Mouse (Mus musculus) liver, embryonic 14.5 days (tissue): ENCODE measurements at regions not wholly inside any gene's neighbourhood (a gene's known extent, or its start where the extent isn't known, plus 50 kb on each side); places are given as distances from the start of the nearest gene placed in this dataset.

Experiments used
- ATAC-seq: fragments of 200-750 bp; cut with Nextera tagmentation; 2 replicates; pipeline ENCODE4 v1.8.0; 2017; ENCODE audit warnings: moderate number of reproducible peaks, mild to moderate bottlenecking, moderate library complexity; ENCODE audit not compliant: insufficient read depth
- DNase-seq, 3 experiments: peaks; one replicate each; pipeline ENCODE4 v3.0.0-alpha.2; 2012 to 2013; ENCODE audit warnings: low read depth in 3 of 3, low spot score in 3 of 3
- H3K27ac ChIP-seq: fragments of 300-500 bp; sonication (generic); 2 replicates; pipeline ENCODE4 v1.5.1; 2014; ENCODE audit warnings: moderate library complexity, mild to moderate bottlenecking, control low read depth, inconsistent platforms
- H3K27me3 ChIP-seq: fragments of 300-500 bp; sonication (generic); 2 replicates; pipeline ENCODE4 v1.6.1; 2014; ENCODE audit warnings: mild to moderate bottlenecking, low read length, moderate library complexity; ENCODE audit not compliant: control insufficient read depth, insufficient read depth
- H3K36me3 ChIP-seq: fragments of 300-500 bp; sonication (generic); replicated peaks from 2 replicates; pipeline ENCODE4 v1.6.1; 2014; ENCODE audit warnings: low read depth; ENCODE audit not compliant: control insufficient read depth, insufficient read depth
- H3K4me1 ChIP-seq, 2 experiments: fragments of 200-500 bp in 1 of 2; fragments of 300-500 bp in 1 of 2; sonication (generic) in 1 of 2; replicated peaks; 2 replicates each; pipeline ENCODE4 v1.6.1; 2012 to 2014; ENCODE audit warnings: antibody characterized with exemption in 1 of 2, inconsistent platforms in 1 of 2, low read length in 1 of 2; ENCODE audit not compliant: control insufficient read depth in 2 of 2, insufficient read depth in 2 of 2
- H3K4me2 ChIP-seq: fragments of 300-500 bp; sonication (generic); 2 replicates; pipeline ENCODE4 v1.6.1; 2014; ENCODE audit warnings: low read depth, mild to moderate bottlenecking, control low read depth, moderate library complexity
- H3K4me3 ChIP-seq, 2 experiments: fragments of 200-500 bp in 1 of 2; fragments of 300-500 bp in 1 of 2; sonication (generic) in 1 of 2; 2 replicates each; pipeline ENCODE4 v1.5.1; 2012 to 2014; ENCODE audit warnings: low read depth in 2 of 2, low read length in 2 of 2, mild to moderate bottlenecking in 2 of 2, control low read depth in 1 of 2, inconsistent platforms in 1 of 2, moderate library complexity in 1 of 2; ENCODE audit not compliant: insufficient read depth in 1 of 2
- H3K9ac ChIP-seq: fragments of 300-500 bp; sonication (generic); replicated peaks from 2 replicates; pipeline ENCODE4 v1.6.1; 2014; ENCODE audit warnings: mild to moderate bottlenecking, control low read depth, moderate library complexity
- H3K9me3 ChIP-seq: fragments of 300-500 bp; sonication (generic); 2 replicates; pipeline ENCODE4 v1.6.1; 2016; ENCODE audit warnings: low read length, mixed read lengths; ENCODE audit not compliant: control insufficient read depth
- CTCF ChIP-seq: IDR thresholded peaks from 2 replicates; pipeline ENCODE4 v1.5.1; 2016; ENCODE audit warnings: antibody characterized with exemption, low read depth, control low read depth
- EP300 ChIP-seq: IDR thresholded peaks from 2 replicates; pipeline ENCODE4 v1.6.1; 2016; ENCODE audit warnings: antibody characterized with exemption, low read depth
- WGBS: fragments of 180-500 bp; shearing (Covaris S2); extraction: QIAGEN DNeasy Blood & Tissue Kit; methylation state at CpG from one replicate; pipeline ENCODE4 v1.1.7; 2014; ENCODE audit not compliant: insufficient replicate concordance; 5-methylcytosine and 5-hydroxymethylcytosine counted together

DNA sequence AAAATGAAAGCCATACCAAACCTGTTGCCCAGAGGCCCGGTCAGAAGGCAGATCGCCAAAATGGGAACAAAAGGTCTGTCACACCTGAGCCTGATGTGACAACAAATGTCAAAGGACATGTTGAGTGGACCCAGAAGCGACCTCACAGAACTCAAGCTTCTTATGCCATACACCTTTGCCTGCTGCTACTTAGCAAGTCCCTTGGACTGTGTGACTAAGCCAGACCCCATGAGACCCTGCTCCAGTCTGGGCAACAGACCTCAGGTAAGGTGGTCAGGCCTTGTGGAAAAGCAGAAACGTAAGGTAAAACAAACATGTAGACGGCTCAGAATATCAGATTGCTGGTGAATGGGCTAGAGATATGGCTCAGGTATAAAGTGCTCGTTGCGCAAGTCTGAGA is 71.8 kb downstream of the Inhbb start:
- ATAC-seq (no peak), DNase-seq (no peak)
- 73% methylated on average over 7 of the region's 7 CpGs for WGBS
- TF ChIP-seq CTCF (no peak), EP300 (no peak)
- Histone ChIP-seq H3K4me1 (no peaks in the 10 kb centered on the region), H3K27ac (no peak overlapping the region), H3K4me3 (no peak overlapping the region), H3K9ac (no peak overlapping the region), H3K4me2 (no peak overlapping the region), H3K36me3 (no peaks in the 10 kb centered on the region), H3K9me3 (no peaks in the 10 kb centered on the region), H3K27me3 (no peaks in the 10 kb centered on the region)

DNA sequence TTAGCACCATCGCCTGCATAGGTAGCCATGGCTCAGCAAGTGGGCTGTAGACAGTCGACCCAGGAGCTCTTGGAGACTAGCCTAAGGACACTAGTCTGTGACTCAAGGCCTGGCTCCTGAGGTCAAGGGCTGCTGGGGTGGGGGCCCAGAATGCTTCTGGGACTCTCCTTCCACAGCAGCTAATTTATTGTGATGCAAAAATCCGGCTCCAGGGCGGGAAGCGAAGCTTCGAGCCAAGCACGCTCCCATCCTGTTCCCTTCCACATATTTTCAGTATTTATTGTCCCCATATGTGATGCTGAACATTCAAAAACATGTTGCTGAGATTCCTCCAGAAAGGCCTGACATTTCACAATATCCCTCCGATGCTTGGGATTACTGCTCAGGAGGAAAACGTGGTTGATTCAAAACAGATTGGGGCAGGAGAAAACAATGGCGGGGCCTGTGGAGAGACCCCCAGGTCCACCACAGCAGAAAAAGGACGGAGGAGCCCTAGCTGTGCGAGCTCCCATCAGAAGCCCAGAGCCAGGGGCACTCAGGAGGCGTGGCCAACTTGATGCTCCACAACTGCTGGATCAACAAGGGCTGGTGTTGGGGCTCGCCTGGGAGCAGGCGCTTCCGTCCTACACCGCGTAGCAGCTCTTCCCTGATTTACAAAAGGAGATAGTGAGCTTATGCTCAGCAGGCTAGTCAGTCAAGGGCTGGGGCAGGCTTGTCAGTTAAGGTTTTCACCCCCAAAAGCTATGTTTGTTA is 73.4 kb downstream of the Inhbb start:
- no peak overlapping the region for H3K4me3 ChIP-seq
- ATAC-seq (no peak), DNase-seq (no peak)
- no peak overlapping the region for H3K9ac ChIP-seq
- H3K4me2 ChIP-seq = no peak overlapping the region
- WGBS = 34% methylated on average over 18 of the region's 18 CpGs
- no peaks in the 10 kb centered on the region for H3K4me1 ChIP-seq
- no peaks in the 10 kb centered on the region for H3K27me3 ChIP-seq
- no peaks in the 10 kb centered on the region for H3K36me3 ChIP-seq
- TF ChIP-seq CTCF = no peak
- no peak for TF ChIP-seq EP300
- no peaks in the 10 kb centered on the region for H3K9me3 ChIP-seq
- no peak overlapping the region for H3K27ac ChIP-seq

DNA sequence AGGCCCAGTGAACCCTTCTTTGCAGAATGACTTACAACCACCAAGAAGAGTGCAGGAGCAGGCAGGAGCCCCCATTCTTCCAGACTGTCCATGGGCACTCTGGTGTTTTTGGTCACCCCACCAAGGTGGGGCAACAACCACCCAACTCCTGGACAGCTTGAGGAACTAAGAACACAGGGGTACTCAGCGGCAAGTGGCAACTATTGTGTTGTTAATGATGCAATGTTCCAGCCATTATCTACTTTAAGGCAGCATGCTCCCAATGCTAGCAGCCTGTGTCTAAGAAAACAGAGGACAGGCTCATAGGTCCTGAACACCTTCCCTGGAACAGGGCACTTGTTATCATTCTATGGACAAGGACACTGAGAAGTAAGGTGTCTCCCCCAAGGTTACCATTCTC is 74.3 kb downstream of the Inhbb start:
- no peaks in the 10 kb centered on the region for H3K27me3 ChIP-seq
- H3K4me2 ChIP-seq = no peak overlapping the region
- no peak for TF ChIP-seq EP300
- TF ChIP-seq CTCF = no peak
- H3K27ac ChIP-seq = no peak overlapping the region
- 74% methylated on average over 1 of the region's 1 CpGs for WGBS
- no peaks in the 10 kb centered on the region for H3K9me3 ChIP-seq
- DNase-seq = no peak
- no peaks in the 10 kb centered on the region for H3K4me1 ChIP-seq
- H3K36me3 ChIP-seq = no peaks in the 10 kb centered on the region
- ATAC-seq = no peak
- H3K9ac ChIP-seq = no peak overlapping the region
- H3K4me3 ChIP-seq = no peak overlapping the region

DNA sequence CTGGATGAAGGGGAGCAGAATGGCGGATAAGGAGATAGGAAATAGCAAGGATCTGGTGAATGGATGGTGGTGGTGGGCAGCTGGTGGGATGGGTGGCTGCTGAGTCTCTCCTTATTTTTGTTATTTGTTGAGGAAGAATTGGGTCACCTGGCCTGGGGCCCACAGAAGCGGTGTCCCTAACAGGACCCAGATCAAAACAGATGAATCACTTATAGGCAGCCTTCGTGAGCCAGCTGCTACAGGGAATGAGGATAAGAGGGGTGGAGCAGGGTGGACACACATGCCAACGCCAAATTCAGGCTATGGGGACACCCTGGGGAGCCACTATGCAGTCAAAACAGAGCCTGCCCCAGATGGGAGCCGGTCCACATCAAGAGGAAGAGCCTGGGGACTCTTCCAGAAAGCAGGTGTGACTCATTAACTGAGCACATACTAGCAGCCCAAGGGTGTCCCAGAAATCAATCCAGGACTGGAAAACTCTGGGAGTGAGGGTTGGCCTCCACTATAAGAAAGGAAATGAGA is 75.4 kb downstream of the Inhbb start:
- no peak overlapping the region for H3K4me2 ChIP-seq
- TF ChIP-seq EP300 = no peak
- no peak for TF ChIP-seq CTCF
- 51% methylated on average over 5 of the region's 5 CpGs for WGBS
- H3K4me3 ChIP-seq = no peak overlapping the region
- no peaks in the 10 kb centered on the region for H3K9me3 ChIP-seq
- no peak for DNase-seq
- no peak overlapping the region for H3K27ac ChIP-seq
- H3K36me3 ChIP-seq = no peaks in the 10 kb centered on the region
- no peaks in the 10 kb centered on the region for H3K4me1 ChIP-seq
- ATAC-seq = no peak
- no peak overlapping the region for H3K9ac ChIP-seq
- no peaks in the 10 kb centered on the region for H3K27me3 ChIP-seq

DNA sequence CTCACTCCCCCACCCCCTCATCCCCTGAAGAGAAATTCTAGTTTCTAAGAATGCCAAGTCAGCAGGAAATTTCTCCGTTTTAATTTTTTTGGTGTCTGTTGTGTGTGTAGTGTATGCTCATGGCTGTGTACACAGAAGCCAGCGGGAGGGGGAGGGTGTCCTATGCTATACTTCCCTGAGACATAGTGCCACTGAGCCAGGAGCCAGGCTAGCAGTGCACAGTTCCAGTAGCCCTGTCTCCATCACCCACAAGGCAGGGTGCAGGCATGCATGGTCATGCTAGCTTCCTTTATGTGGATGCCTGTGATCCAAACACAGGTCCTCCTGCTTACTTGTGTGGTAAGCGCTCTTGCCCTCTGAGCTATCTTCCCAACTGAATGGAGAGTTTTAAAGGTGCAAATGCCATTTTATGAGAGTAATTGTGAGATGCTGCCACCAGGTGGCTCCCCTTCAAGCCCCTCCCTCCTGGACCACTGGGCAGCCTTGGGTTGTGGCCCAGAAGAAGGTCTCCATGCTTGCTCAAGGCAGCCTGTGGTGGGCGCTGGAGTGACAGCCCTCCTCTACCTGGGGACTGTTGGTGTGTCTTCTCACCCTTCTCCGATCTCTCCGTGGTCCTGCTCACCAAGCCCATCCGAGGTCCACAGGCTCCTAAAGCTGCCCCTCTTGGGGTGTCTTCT is 76.8 kb downstream of the Inhbb start:
- ATAC-seq = no peak
- H3K4me1 ChIP-seq = no peaks in the 10 kb centered on the region
- WGBS = 32% methylated on average over 7 of the region's 7 CpGs
- H3K9ac ChIP-seq = no peak overlapping the region
- no peak for DNase-seq
- H3K27me3 ChIP-seq = no peaks in the 10 kb centered on the region
- no peaks in the 10 kb centered on the region for H3K36me3 ChIP-seq
- no peak overlapping the region for H3K4me3 ChIP-seq
- TF ChIP-seq CTCF = no peak; the same call in 1 of the 2 replicates
- H3K27ac ChIP-seq = no peak overlapping the region
- H3K4me2 ChIP-seq = no peak overlapping the region
- no peaks in the 10 kb centered on the region for H3K9me3 ChIP-seq
